ENCODE assay signal across 18 mouse cellular contexts in genomic region chr3:116950665-116951115, GRCm38 (mm10). TPM values are rescaled to one million over a fixed set of nuclear protein-coding genes. Genes with fewer than 3 reads are reported as not detected.
A peak's percentile ranks its signal among the peaks of the same experiment; 100 is the strongest.
DNase-seq lines count a peak whose midpoint lies in the region; TF ChIP-seq lines count a peak whose summit lies in the region.
"Had no signal": no experiment of that assay in that cellular context is flagged by ENCODE, and none has a peak within 500 bp of the region (broad histone marks: within the 10 kb centered on the region; RNA-seq: fewer than 3 reads in every experiment).

No protein-coding gene starts in this region.

- no peaks in the 10 kb centered on the region for H3K79me2 ChIP-seq in C2C12 (ENCODE audit: control insufficient read depth, insufficient read depth)

- H3K4me3 ChIP-seq in C2C12 (ENCODE audit: insufficient read depth, poor library complexity, severe bottlenecking), result no peak overlapping the region
- no peak overlapping the region for H3K4me3 ChIP-seq in embryonic fibroblast, embryonic 13.5 days (ENCODE audit: insufficient read depth, low read length)
- H3K4me3 ChIP-seq: forebrain, embryonic 10.5 days; heart, embryonic 12.5 days; hindbrain, embryonic 10.5 days; layer of hippocampus, adult 2 months; lung, embryonic 15.5 days had no signal

- intact Hi-C loops in left cerebral cortex, postnatal 25 days (cut with DNase I), result no loop called here

- H3ac ChIP-seq in C2C12 (ENCODE audit: control insufficient read depth, insufficient read length, low read depth), result no peak overlapping the region

- H3K4me1 ChIP-seq in embryonic fibroblast, embryonic 13.5 days (ENCODE audit: control insufficient read depth, insufficient read depth, low read length), result peaks cover 3% of the 10 kb centered on the region
- H3K4me1 ChIP-seq: forebrain, embryonic 10.5 days; hindbrain, embryonic 10.5 days had no signal

- no peaks in the 10 kb centered on the region for H3K36me3 ChIP-seq in C2C12 (ENCODE audit: control insufficient read depth, insufficient read depth)
- H3K36me3 ChIP-seq: forebrain, embryonic 10.5 days; hindbrain, embryonic 10.5 days; lung, embryonic 15.5 days had no signal

- TF ChIP-seq POLR2A in embryonic fibroblast, embryonic 13.5 days (IDR thresholded peaks at IDR 0.05; ENCODE audit: low read depth, low read length), result no peak

- TF ChIP-seq CTCF in C2C12 (IDR thresholded peaks at IDR 0.05; ENCODE audit: control insufficient read depth, insufficient read depth, insufficient read length), result no peak
- TF ChIP-seq CTCF in embryonic fibroblast, embryonic 13.5 days (IDR thresholded peaks at IDR 0.05; ENCODE audit: borderline replicate concordance, insufficient read depth, low read length), result no peak

- H3K79me3 ChIP-seq in C2C12 (ENCODE audit: low read depth), result no peaks in the 10 kb centered on the region

- H3K27ac ChIP-seq in embryonic fibroblast, embryonic 13.5 days (ENCODE audit: insufficient read depth, low read length), result peak overlapping the region; percentile 88
- H3K27ac ChIP-seq: forebrain, embryonic 10.5 days; hindbrain, embryonic 10.5 days; lung, embryonic 15.5 days had no signal

- DNase-seq in kidney, adult 9 months, result peak; percentile 18
- no peak for DNase-seq in kidney, adult 18-20 months
- peak; percentile 46 for DNase-seq in lung, postnatal 14 days
- DNase-seq in natural killer cell, adult 2 months (ENCODE audit: low spot score in 2 of 2), result no peak
- DNase-seq in right cerebral cortex, postnatal 25 days, result no peak
- no peak for DNase-seq in left cerebral cortex, postnatal 25 days (ENCODE audit: low spot score in 2 of 2)
- DNase-seq: cerebellum, postnatal 10 days had no signal

- H3K27me3 ChIP-seq in C2C12 (ENCODE audit: control insufficient read depth, insufficient read depth, insufficient read length), result no peaks in the 10 kb centered on the region
- H3K27me3 ChIP-seq: heart, embryonic 12.5 days; lung, embryonic 15.5 days had no signal

TF ChIP-seq in C2C12, 6 proteins besides CTCF, POLR2A, EP300 and RAD21:
- TF ChIP-seq FOSL1 (IDR thresholded peaks at IDR 0.05; ENCODE audit: insufficient read depth, low read length, poor library complexity, severe bottlenecking) (peak; percentile 77), CEBPB (IDR thresholded peaks at IDR 0.05; ENCODE audit: low read depth) (peak; percentile 91), MYOD1 (IDR thresholded peaks at IDR 0.05; ENCODE audit: control insufficient read depth, insufficient read length, low read depth) (no peak), USF1 (IDR thresholded peaks at IDR 0.05; ENCODE audit: low read depth) (peak; percentile 60), MAX (IDR thresholded peaks at IDR 0.05) (no peak), MYOG (IDR thresholded peaks at IDR 0.05; ENCODE audit: control insufficient read depth, extremely low read depth, insufficient read length) (no peak)

RNA-seq across cellular contexts. Expression of gene 4930455H04Rik, which starts 17.4 kb away (rescaled TPM):
- polyA plus RNA-seq in C2C12 (2012; fragmentation: generic; extraction: Trizol), result not detected
- polyA plus RNA-seq in embryonic fibroblast, embryonic 13.5 days (2011; ENCODE audit: insufficient read length, low read depth, missing spikeins), result not detected in 2 replicates
- not detected for total RNA-seq in left cerebral cortex, postnatal 25 days (2021)
- total RNA-seq: layer of hippocampus, adult 2 months; left cerebral cortex, postnatal 36 days; midbrain, postnatal 0 days had no signal
- polyA plus RNA-seq: forebrain, embryonic 10.5 days; heart, embryonic 12.5 days; hindbrain, embryonic 10.5 days; kidney, embryonic 14.5 days; lung, embryonic 15.5 days; midbrain, postnatal 0 days; stomach, embryonic 14.5 days had no signal

RNA-seq across cellular contexts. Expression of gene Palmd, which starts 18.1 kb away (rescaled TPM):
- 0.04 TPM for polyA plus RNA-seq in C2C12 (2012; fragmentation: generic; extraction: Trizol)
- polyA plus RNA-seq in embryonic fibroblast, embryonic 13.5 days (2011; ENCODE audit: insufficient read length, low read depth, missing spikeins), result 5.2 and 6.6 TPM in 2 replicates
- 10 to 100 TPM; 21.9 to 27.1 TPM for total RNA-seq in left cerebral cortex, postnatal 25 days (2021)

Comparison
In these comparisons a context has a peak if more than half of its experiments do, and no peak if none do; other contexts are left out.
1. DNase-seq: peak in kidney, adult 9 months (single experiment) and lung, postnatal 14 days (single experiment); none in kidney, adult 18-20 months (single experiment), natural killer cell, adult 2 months (0 of 2), right cerebral cortex, postnatal 25 days (single experiment) and left cerebral cortex, postnatal 25 days (0 of 2).